Mouse (Mus musculus): ENCODE results near the gene Dnase2b.

GRCm38 (mm10) chr3:146651217-146651616 is 35.8 kb upstream of the Dnase2b start, which contains the start of gene 4930503B20Rik:
- TF ChIP-seq CTCF (IDR thresholded peaks at IDR 0.05; ENCODE audit: insufficient read depth, low read length): no peak
- TF ChIP-seq POLR2A (IDR thresholded peaks at IDR 0.05; ENCODE audit: borderline replicate concordance, extremely low read depth, low read depth, low read length): no peak
